Mouse (Mus musculus) retina, embryonic 14.5 days (tissue): Measurements from ENCODE around the gene Mphosph8.

ENCODE experiments used
- DNase-seq: peaks from one replicate; pipeline ENCODE4 v3.0.0-alpha.2; 2015; ENCODE audit warnings: low spot score

The Mphosph8 gene

DNA sequence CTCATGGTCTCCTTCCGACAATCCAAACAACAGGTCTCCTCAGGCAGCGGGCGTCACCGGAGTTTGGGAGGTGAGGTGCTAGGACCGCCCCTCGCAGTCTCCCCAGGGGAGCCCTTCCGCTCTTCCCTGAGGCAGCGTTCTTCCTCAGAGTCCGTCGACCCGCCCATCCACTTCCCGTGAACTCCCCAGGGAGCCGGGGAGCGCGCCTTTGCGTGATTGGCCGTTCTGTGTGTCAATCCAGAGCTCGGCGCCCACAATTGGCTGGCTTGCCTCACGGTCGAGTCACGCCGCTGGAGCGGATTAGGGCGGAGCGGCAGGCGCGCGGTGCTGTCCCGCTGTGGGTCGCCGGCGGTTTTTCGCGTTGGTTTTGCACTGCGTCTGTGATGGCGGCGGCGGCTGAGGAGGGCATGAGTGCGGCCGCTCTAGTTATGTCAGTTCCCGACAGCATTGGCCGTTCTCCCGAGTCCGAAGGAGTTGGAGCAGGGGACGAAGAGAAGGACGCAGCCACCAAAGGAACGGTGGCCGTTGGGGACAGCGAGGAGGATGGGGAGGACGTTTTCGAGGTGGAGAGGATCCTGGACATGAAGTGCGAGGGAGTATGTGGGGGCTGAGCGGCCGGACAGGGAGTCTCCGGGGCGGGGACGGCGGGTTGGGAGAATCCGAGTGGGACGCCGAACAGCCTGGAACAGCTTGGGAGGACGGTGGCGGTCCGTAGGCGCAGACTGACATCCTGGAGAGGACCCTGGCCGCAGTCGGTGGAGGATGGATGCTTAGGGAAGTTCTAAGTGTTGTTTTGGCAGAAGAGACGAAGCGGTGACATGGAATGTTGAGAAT lies at the start of gene Mphosph8:
Gene Mphosph8 (plus strand): TSS at position 280 of the 834 bp plus-strand sequence.
- DNase-seq = peak; percentile 99

DNA sequence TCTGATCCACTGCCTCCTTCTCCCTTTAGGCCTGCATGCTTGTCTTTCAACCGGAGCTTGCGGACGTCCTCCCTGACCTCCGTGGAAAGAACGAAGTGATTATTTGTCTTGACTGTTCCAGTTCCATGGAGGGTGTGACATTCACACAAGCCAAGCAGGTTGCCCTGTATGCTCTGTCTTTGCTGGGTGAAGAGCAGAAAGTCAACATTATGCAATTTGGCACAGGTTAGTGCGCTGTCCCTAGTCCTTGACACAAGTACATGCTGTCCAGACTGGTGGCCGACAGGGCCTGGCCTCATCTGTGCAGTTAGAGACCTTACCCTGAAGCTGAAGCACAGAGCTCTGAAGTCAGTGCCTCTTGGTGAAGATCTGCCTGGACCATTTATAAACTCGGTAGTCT lies 47.6 kb upstream of the Mphosph8 start:
- DNase-seq = no peak

- no peak for DNase-seq
These were observed 41.8 kb upstream of the Mphosph8 start for GRCm38 (mm10) chr14:56626202-56626601.

DNA sequence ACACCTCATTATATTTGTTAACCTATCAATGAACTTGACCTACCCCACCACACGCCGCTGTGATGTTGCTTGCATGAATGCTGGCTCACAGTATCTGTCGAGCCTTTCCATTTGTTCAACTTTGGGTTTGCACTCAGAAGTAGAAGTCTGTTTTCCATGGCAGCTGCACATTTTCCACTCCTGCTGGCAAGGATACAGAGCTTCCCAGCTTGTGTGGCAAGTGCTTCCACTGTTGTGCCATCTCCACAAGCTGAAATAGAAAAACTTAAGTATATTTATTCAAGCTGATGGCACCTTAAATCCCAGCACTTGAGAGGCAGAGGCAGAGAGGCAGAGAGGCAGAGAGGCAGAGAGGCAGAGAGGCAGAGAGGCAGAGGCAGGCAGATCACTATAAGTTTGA lies 39.7 kb upstream of the Mphosph8 start:
- no peak for DNase-seq

GRCm38 (mm10) chr14:56631109-56631508 lies 36.9 kb upstream of the Mphosph8 start:
- DNase-seq = no peak

DNA sequence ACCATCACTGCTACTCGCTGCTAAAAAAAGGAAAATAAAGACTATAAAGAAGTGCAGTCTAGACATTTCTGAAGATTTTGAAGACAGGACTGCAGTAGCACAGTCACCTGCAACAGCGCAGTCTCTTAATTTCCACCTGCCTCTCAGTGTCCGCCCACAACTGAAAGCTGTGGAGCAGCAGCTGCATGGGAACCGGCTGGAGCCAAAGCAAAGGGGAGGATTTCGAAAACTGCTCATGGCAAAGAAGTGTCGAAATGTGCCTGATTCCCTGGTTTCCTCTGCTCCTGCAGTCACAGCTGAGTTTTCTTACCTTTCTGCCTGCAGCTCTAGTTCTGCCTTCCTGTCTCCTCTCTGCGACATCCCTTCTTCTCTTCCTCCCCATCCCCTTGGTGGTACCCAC lies 20.8 kb upstream of the Mphosph8 start:
- no peak for DNase-seq

DNA sequence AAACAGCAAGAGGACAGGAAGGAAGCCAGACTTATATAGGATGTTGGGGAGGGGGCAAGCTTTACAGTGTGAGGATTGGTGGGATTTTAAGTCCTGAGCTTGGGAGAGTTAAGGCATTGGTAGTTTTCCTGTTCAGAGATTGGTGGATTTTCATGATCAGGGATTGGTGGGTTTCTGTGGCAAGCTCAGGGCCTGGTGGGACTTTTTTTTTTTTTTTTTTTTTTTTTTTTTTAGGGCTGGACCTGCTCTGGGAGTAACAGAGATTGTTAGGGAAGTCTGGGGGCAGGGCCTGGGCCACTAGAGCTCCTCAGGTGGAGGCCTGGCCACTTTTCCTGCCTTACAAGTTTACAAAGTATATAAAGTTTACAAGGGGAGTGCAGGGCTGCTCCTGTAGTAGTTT lies 18.6 kb upstream of the Mphosph8 start:
- DNase-seq = no peak

GRCm38 (mm10) chr14:56665651-56666050 lies 2.4 kb upstream of the Mphosph8 start:
- no peak for DNase-seq

GRCm38 (mm10) chr14:56666909-56667308 lies 1.1 kb upstream of the Mphosph8 start:
- DNase-seq = no peak

DNA sequence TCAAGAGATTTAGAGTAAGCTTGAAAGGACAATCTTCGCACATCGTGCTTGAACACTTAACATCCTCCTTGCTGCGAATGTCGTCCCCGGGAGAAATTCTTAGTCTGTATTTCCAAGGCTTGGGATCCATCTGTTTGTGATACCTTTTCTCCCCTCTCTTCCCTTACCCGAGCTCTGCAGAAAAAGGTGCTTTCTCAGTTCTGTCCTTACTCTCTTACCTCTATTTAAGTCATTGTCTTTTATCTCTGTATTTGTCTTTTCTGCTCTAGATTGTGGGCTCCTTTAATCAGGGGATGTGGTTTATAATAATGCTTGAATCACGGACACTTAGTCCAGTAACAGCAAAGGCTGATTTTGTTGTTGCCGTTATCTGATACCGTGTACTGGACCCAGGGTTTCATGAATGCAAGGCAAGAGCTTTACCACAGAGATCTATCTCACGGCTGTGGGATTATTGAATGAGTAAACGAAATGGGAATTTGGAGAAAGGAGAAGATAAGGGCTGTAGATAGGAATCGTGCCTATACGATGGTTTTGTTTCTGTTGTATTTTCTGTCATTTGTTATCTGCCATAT lies 1.1 kb downstream of the Mphosph8 start:
- peak; percentile 9 for DNase-seq

DNA sequence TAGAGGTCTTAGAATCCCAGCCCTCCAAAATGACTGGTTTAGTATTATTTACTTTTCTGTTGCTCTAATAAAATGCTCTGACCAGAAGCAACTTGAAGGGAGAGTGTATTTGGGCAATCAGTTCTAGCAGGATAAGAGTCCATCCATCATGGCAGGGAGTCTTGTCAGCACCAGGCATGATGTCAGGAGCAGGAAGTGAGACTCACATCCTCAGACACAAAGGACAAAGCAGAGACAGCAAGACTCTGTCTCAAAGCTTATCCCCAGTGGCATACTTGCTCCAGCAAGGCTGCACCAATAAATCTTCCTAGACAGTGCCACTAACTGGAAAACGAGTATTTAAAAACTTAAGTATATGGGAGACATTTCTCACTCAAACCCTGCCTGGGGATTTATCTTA lies 17.4 kb downstream of the Mphosph8 start:
- no peak for DNase-seq

DNA sequence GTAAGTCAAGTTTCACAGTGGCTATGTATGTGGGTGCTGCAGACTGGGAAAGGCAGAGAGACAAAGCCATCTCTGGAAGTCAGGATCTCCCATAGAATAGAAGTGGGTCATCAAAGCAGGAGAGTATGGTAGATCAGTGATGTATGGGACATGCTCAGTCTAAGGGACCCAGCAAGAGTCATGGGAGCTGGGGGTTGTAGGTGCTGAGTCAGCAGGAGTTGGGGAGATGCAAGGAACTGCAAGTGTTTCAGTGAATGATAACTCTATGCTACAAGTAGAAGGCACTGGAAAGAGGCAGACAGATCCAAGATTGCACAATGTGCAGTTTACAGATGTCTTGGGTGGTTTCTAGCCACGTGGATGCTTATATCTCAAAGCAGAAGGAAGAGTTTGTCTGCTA lies 21.1 kb downstream of the Mphosph8 start:
- no peak for DNase-seq

DNA sequence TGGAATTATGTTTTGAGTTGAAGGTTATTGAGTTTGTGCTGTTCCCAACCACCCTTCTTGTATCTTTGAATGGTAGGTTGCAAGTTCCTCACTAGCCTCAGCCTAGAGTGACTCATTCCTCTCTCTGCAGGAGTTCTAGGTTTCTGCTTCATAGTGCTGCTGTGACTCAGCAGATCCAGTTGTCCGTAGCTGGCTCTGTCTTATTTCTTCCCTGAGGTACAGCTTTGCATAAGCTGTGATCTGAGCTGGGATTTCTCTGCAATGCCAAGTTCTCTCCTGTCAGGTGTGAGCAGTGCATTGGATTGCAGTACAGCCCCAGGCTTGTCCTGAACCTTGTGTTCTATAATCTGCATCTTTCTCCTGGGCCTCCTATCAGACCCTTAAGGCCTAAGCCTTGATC lies 21.7 kb downstream of the Mphosph8 start:
- no peak for DNase-seq

DNA sequence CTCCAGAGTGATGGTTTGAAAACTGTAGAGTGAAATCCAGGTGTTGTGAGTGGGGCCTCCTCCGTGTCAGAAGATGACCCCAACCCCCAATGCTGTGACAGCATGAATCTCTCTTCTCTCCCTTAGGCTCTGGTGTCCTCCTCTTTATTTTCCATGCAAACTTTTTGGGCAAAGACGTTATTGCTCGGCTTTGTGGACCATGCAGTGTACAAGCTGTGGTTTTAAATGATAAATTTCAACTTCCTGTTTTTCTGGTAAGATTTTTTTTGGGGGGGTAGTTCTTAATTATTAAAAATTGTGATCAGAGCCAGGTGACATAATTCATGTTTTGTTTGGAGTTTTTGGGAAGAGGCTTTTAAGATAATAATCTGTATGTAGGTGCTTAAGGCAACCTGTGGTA lies 27.4 kb downstream of the Mphosph8 start:
- DNase-seq = no peak

- DNase-seq = no peak
These were observed 29.8 kb downstream of the Mphosph8 start for GRCm38 (mm10) chr14:56697836-56698235.

DNA sequence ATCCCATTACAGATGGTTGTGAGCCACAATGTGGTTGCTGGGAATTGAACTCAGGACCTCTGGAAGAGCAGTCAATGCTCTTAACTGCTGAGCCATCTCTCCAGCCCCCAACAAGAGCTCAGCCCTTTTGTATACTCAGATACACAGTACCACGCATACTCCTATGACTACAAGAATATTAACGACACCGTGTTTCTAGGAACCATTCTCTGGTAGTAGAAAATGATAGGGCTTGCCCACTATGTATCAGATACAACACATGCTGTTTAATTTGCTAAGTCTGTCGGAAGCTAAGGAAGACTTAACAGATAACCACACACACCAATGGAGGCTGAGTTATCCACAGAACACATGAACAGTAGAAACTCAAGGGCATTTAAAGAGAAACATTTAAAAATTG lies 34.6 kb downstream of the Mphosph8 start:
- no peak for DNase-seq

- no peak for DNase-seq
These were observed 37.6 kb downstream of the Mphosph8 start for GRCm38 (mm10) chr14:56705687-56706086.

GRCm38 (mm10) chr14:56726493-56726892 lies 58.4 kb downstream of the Mphosph8 start:
- DNase-seq = no peak

DNA sequence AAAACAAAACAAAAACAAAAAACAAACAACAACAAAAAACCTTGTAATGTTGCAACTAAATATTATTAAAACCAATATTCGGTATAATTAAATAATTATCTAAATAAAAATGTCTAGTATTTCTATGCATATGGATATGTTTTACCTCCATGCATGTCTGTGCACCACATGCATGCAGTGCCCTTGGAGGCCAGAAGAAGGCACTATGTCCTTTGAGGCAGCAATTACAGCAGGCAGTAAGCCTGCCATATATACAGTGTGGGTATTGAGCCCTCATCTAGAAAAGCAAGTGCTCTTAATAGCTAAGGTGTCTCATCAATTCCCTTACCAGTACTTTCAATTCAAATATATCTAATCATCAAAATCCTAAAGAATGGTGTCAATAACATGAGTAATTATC lies 72.1 kb downstream of the Mphosph8 start:
- no peak for DNase-seq
